Mouse (Mus musculus) neural tube, embryonic 12.5 days (tissue): Measurements from ENCODE around the gene Yjefn3. TPM values are rescaled to one million over a fixed set of nuclear protein-coding genes. Genes with fewer than 3 reads are reported as not detected.
"Not testable (repeated sequence)": the region's sequence is repeated elsewhere in the genome, so short reads cannot be mapped to it uniquely, and the experiment has no call there.

Experiments used
- ATAC-seq: fragments of 200-750 bp; cut with Nextera tagmentation; 2 replicates; pipeline ENCODE4 v1.8.0; 2017; ENCODE audit warnings: low read depth, mild to moderate bottlenecking, moderate TSS enrichment, moderate library complexity; ENCODE audit not compliant: low FRiP score
- H3K27ac ChIP-seq: fragments of 300-500 bp; sonication (generic); 2 replicates; pipeline ENCODE4 v1.5.1; 2016
- H3K27me3 ChIP-seq: fragments of 300-500 bp; sonication (generic); replicated peaks from 2 replicates; pipeline ENCODE4 v1.6.1; 2016; ENCODE audit warnings: mild to moderate bottlenecking
- H3K36me3 ChIP-seq: fragments of 300-500 bp; sonication (generic); 2 replicates; pipeline ENCODE4 v1.6.1; 2016; ENCODE audit warnings: mild to moderate bottlenecking
- H3K4me1 ChIP-seq: fragments of 300-500 bp; sonication (generic); 2 replicates; pipeline ENCODE4 v1.6.1; 2016
- H3K4me2 ChIP-seq: fragments of 300-500 bp; sonication (generic); replicated peaks from 2 replicates; pipeline ENCODE4 v1.6.1; 2016; ENCODE audit warnings: mild to moderate bottlenecking
- H3K4me3 ChIP-seq: fragments of 300-500 bp; sonication (generic); 2 replicates; pipeline ENCODE4 v1.5.1; 2016
- H3K9ac ChIP-seq: fragments of 300-500 bp; sonication (generic); 2 replicates; pipeline ENCODE4 v1.6.1; 2016; ENCODE audit warnings: mild to moderate bottlenecking
- H3K9me3 ChIP-seq: fragments of 300-500 bp; sonication (generic); 2 replicates; pipeline ENCODE4 v1.6.1; 2016; ENCODE audit warnings: mild to moderate bottlenecking
- WGBS: fragments of 180-500 bp; shearing (Covaris S2); methylation state at CpG from one replicate; pipeline ENCODE4 v1.1.7; 2016; 5-methylcytosine and 5-hydroxymethylcytosine counted together
- polyA plus RNA-seq: library from polyadenylated mRNA; unstranded; fragments of >200 nt; fragmentation: Nextera tagmentation; extraction: Ambion mirVana; gene quantifications from 2 replicates; pipeline ENCODE4 v1.2.1, GENCODE M21; 2016

The Yjefn3 gene
- polyA plus RNA-seq: 8.4 and 9.8 TPM in 2 replicates

- peak within 1 kb of the TSS; percentile 71 for H3K9ac ChIP-seq
- WGBS: 3% methylated on average over 89 of the region's 89 CpGs
- H3K4me1 ChIP-seq: peaks cover 33% of the 10 kb centered on the region
- ATAC-seq: peak; percentile 55
- peak within 1 kb of the TSS; percentile 62 for H3K4me3 ChIP-seq
- peaks cover 16% of the 10 kb centered on the region for H3K36me3 ChIP-seq
- H3K9me3 ChIP-seq: no peaks in the 10 kb centered on the region
- no peaks in the 10 kb centered on the region for H3K27me3 ChIP-seq
- peak within 1 kb of the TSS; percentile 87 for H3K4me2 ChIP-seq
- H3K27ac ChIP-seq: peak within 1 kb of the TSS; percentile 67
These were observed at the start of gene Yjefn3, which contains the start of the genes Tssk6 and Ndufa13 for GRCm38 (mm10) chr8:69902163-69903062. Yjefn3 (minus strand) TSS chr8:69902712. Tssk6 (plus strand) TSS chr8:69902184. Ndufa13 (minus strand) TSS chr8:69902558.

- peaks cover 6% of the 10 kb centered on the region; the same call in 1 of the 2 replicates for H3K36me3 ChIP-seq
- no peak overlapping the region for H3K9ac ChIP-seq
- H3K9me3 ChIP-seq: no peaks in the 10 kb centered on the region
- no peak overlapping the region for H3K4me2 ChIP-seq
- H3K4me1 ChIP-seq: peaks cover 6% of the 10 kb centered on the region; the same call in 1 of the 2 replicates
- H3K27ac ChIP-seq: no peak overlapping the region
- H3K27me3 ChIP-seq: no peaks in the 10 kb centered on the region
- no peak overlapping the region for H3K4me3 ChIP-seq
- 87% methylated on average over 2 of the region's 2 CpGs for WGBS
- ATAC-seq: no peak
These were observed 47.8 kb upstream of the Yjefn3 start for GRCm38 (mm10) chr8:69950300-69950699.

- not testable (repeated sequence) for ATAC-seq, H3K4me1 ChIP-seq, H3K36me3 ChIP-seq, H3K9me3 ChIP-seq, H3K27me3 ChIP-seq, H3K4me2 ChIP-seq, H3K27ac ChIP-seq, H3K4me3 ChIP-seq, H3K9ac ChIP-seq
- WGBS: 87% methylated on average over 3 of the region's 3 CpGs
These were observed 40.0 kb upstream of the Yjefn3 start for GRCm38 (mm10) chr8:69942495-69942894.

DNA sequence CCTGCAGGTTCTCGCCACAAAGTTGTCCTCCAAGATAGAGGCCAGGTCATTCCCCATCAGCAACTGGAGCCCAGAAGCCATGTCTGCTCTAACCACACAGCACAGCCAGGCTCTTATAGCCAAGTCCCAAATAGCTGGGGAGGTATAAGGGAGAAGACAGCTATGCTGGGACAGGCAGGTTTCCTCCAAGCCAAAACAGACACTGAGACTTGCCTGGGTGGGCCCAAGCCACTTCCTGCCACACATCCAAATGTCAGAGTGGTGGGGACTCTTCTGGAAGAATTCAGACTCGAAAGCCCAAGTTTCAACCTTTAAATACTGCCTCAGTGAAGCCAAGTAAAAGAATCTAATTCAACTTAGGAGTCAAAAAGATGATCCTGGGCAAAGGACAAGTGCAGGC lies 37.9 kb upstream of the Yjefn3 start:
- Histone ChIP-seq H3K4me2 (no peak overlapping the region), H3K9ac (no peak overlapping the region), H3K36me3 (peaks cover 4% of the 10 kb centered on the region), H3K27ac (no peak overlapping the region), H3K4me1 (0 out of 2 replicates have a peak, but pooled peaks cover 2% of the 10 kb centered on the region), H3K27me3 (no peaks in the 10 kb centered on the region), H3K9me3 (no peaks in the 10 kb centered on the region), H3K4me3 (no peak overlapping the region)
- ATAC-seq: no peak
- 91% methylated on average over 2 of the region's 2 CpGs for WGBS

DNA sequence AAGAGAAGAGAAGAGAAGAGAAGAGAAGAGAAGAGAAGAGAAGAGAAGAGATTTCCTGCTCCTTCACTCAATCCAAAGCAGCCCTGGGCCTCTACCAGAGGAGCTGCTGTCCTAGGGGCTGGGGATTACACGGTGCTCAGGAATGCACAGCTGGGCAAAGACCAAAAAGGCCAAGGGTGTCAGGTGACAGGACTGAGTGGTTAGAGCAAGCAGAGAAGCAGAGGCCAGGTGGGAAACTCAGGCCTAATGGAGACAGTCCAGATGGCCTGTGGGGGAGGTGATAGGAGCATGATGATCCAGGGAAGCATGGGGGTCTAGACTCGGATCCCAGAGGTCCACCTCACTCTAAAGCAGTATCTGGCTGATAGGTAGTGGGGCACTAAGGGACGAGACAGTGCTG lies 37.1 kb upstream of the Yjefn3 start:
- Histone ChIP-seq H3K4me1 (0 out of 2 replicates have a peak, but pooled peaks cover 2% of the 10 kb centered on the region), H3K4me3 (no peak overlapping the region), H3K9ac (no peak overlapping the region), H3K4me2 (no peak overlapping the region), H3K27me3 (no peaks in the 10 kb centered on the region), H3K9me3 (no peaks in the 10 kb centered on the region), H3K36me3 (peaks cover 10% of the 10 kb centered on the region), H3K27ac (no peak overlapping the region)
- no peak for ATAC-seq
- WGBS: 54% methylated on average over 3 of the region's 3 CpGs

- WGBS: 85% methylated on average over 6 of the region's 6 CpGs
- Histone ChIP-seq H3K4me3 (no peak overlapping the region), H3K27me3 (no peaks in the 10 kb centered on the region), H3K9ac (no peak overlapping the region), H3K4me1 (0 out of 2 replicates have a peak, but pooled peaks cover 2% of the 10 kb centered on the region), H3K36me3 (peaks cover 19% of the 10 kb centered on the region), H3K9me3 (no peaks in the 10 kb centered on the region), H3K27ac (no peak overlapping the region), H3K4me2 (no peak overlapping the region)
- ATAC-seq: no peak
These were observed 35.9 kb upstream of the Yjefn3 start for GRCm38 (mm10) chr8:69938245-69938982.

- H3K9me3 ChIP-seq: no peaks in the 10 kb centered on the region
- 93% methylated on average over 3 of the region's 3 CpGs for WGBS
These were observed 35.0 kb upstream of the Yjefn3 start for GRCm38 (mm10) chr8:69937466-69937865.

GRCm38 (mm10) chr8:69936050-69936794 lies 33.7 kb upstream of the Yjefn3 start:
- Histone ChIP-seq H3K27me3 (no peaks in the 10 kb centered on the region), H3K4me2 (no peak overlapping the region), H3K27ac (0 out of 2 replicates have a peak overlapping the region, but pooled peaks have one; percentile 1), H3K9me3 (no peaks in the 10 kb centered on the region), H3K4me3 (no peak overlapping the region), H3K4me1 (0 out of 2 replicates have a peak, but pooled peaks cover 2% of the 10 kb centered on the region), H3K9ac (no peak overlapping the region; the same call in 1 of the 2 replicates), H3K36me3 (peaks cover 19% of the 10 kb centered on the region)
- peak; percentile 73 for ATAC-seq
- 71% methylated on average over 7 of the region's 7 CpGs for WGBS

More at GRCm38 (mm10) chr8:69937466-69937865, 35.0 kb upstream of the Yjefn3 start:
- peaks cover 19% of the 10 kb centered on the region for H3K36me3 ChIP-seq
- H3K4me1 ChIP-seq: 0 out of 2 replicates have a peak, but pooled peaks cover 2% of the 10 kb centered on the region
- no peak overlapping the region for H3K4me2 ChIP-seq
- no peak for ATAC-seq
- no peaks in the 10 kb centered on the region for H3K27me3 ChIP-seq
- no peak overlapping the region for H3K27ac ChIP-seq
- no peak overlapping the region for H3K4me3 ChIP-seq
- H3K9ac ChIP-seq: no peak overlapping the region

GRCm38 (mm10) chr8:69935431-69935830 lies 32.9 kb upstream of the Yjefn3 start:
- no peak for ATAC-seq
- H3K27me3 ChIP-seq: no peaks in the 10 kb centered on the region
- H3K9ac ChIP-seq: no peak overlapping the region
- WGBS: 93% methylated on average over 3 of the region's 3 CpGs
- no peak overlapping the region for H3K4me2 ChIP-seq
- H3K4me1 ChIP-seq: 0 out of 2 replicates have a peak, but pooled peaks cover 2% of the 10 kb centered on the region
- H3K27ac ChIP-seq: no peak overlapping the region
- no peak overlapping the region for H3K4me3 ChIP-seq
- peaks cover 19% of the 10 kb centered on the region for H3K36me3 ChIP-seq
- H3K9me3 ChIP-seq: no peaks in the 10 kb centered on the region

- Histone ChIP-seq H3K4me2 (no peak overlapping the region), H3K9ac (no peak overlapping the region), H3K36me3 (peaks cover 19% of the 10 kb centered on the region), H3K27me3 (no peaks in the 10 kb centered on the region), H3K27ac (no peak overlapping the region), H3K4me3 (no peak overlapping the region), H3K9me3 (no peaks in the 10 kb centered on the region), H3K4me1 (no peaks in the 10 kb centered on the region)
- no peak for ATAC-seq
- 90% methylated on average over 5 of the region's 5 CpGs for WGBS
These were observed 32.1 kb upstream of the Yjefn3 start for GRCm38 (mm10) chr8:69934582-69934981.

GRCm38 (mm10) chr8:69933811-69934210 lies 31.3 kb upstream of the Yjefn3 start:
- H3K9ac ChIP-seq: no peak overlapping the region
- no peak overlapping the region for H3K4me2 ChIP-seq
- peaks cover 19% of the 10 kb centered on the region for H3K36me3 ChIP-seq
- 85% methylated on average over 2 of the region's 2 CpGs for WGBS
- no peak overlapping the region for H3K27ac ChIP-seq
- H3K4me3 ChIP-seq: no peak overlapping the region
- ATAC-seq: no peak
- no peaks in the 10 kb centered on the region for H3K4me1 ChIP-seq
- H3K27me3 ChIP-seq: no peaks in the 10 kb centered on the region
- H3K9me3 ChIP-seq: no peaks in the 10 kb centered on the region
